Mouse (Mus musculus) cerebellum, adult 9-11 months (tissue): ENCODE measurements at regions not wholly inside any gene's neighbourhood (a gene's known extent, or its start where the extent isn't known, plus 50 kb on each side); places are given as distances from the start of the nearest gene placed in this dataset.

Experiments
- DNase-seq: peaks from one replicate; pipeline ENCODE4 v3.0.0; 2022

DNA sequence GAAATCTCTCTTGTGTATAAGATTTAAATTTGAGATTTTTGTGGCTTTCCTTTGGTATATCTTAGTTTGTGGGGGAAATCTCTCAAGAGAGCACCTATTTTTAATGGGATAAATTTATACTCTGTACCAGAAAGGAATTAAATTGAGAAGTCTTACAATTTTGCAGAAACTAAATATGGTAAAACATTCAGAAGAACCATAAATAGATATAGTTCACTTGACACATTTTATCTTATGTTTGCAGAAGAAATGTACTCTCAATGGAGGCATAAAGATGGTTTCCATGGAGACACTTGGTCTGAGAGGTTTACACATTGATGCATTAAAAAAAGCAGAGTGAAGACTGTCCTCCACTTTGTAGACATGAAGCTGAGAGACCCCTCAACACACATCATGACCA lies 86.9 kb downstream of the Ndufa10 start:
- no peak for DNase-seq

DNA sequence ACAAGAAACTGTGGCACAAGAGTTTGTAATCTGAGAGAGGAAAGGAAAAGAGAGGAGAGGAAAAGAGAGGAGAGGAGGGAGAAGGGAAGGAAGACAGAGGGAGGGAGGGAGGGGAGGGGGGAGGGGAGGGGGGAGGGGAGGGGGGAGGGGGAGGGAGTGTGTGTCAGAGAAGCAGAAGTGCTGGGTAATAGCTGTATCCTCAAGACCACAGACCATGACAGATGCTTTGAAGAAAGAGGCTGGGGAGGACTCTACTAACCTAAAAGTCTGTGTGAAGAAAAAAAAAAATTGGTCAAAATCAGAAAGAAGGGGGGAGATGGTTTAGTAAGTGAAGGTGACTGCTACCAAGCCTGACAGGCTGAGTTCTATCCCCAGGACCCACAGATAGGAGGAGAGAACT lies 88.7 kb downstream of the Ndufa10 start:
- no peak for DNase-seq

DNA sequence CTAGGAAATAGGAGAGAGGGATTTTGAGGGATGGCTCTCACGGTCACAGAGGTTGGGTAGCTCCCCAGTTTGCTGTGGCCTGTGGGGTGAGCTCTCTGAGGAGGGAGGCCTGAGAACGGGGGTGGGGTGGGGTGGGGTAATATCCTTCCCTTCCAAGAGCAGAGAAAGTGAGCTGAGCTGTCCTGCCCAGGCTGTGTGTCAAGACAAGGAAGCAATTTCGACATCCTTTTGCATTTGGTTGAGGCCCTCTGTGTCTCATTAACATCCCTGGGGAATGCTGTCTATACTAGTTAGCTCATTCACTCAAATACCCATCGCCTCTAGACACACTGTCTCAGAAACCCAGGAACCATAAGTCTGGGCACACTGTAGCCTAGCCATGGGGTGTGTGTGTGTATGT lies 89.9 kb downstream of the Ndufa10 start:
- no peak for DNase-seq

DNA sequence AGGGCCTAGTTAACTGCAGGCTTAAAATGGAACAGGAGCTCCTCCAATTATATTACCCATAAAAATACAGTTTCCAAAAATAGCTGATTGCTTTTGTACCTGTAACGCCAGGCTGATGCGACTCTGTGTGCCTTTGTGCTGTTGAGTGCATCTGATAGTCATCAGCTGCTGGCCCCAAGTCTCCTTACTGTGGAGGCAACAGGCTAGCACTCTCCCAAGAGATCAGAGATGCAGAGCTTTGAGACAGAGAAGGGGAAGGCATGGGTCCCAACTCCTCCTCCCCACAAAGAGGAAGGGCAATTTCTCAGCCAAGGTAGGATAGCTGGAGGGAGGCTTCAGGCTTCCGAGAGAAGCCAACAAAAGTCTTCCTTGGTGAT lies 94.2 kb downstream of the Ndufa10 start:
- no peak for DNase-seq

DNA sequence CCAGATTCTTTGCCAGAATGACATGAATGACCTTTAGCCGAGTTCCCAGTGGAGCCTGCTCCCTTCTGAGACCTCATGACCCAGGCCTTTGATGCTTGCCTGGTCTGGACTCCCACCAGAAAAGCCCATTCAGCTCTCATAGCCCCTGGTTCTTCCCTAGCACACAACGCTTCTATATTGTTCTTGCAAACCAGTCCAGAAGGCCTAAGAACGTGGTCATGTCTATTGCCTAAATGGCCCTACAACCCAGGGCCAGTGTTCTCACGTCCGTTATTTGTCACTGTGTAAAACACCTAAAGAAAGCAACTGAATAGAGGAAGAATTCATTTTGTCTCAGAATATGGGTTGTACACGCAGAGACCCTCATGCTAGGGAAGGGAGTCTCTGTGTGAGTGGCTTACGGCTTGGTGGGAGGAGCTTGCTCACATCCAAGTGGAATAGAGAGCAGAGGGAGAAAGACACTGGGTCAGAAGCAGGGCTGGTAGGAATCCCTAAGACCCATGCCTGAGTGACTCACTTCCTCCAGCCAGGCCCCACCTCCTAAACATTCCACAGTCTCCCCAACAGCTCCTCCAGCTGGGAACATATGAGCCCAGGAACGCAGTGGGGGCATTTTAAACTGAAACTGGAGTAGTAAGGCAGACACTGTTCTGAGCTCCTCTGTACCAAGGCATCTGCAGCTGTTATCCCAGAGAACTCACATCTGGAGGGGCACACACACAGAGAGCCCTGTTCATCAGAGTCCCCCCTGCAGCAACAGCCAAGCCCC lies 94.7 kb downstream of the Ndufa10 start:
- no peak for DNase-seq

DNA sequence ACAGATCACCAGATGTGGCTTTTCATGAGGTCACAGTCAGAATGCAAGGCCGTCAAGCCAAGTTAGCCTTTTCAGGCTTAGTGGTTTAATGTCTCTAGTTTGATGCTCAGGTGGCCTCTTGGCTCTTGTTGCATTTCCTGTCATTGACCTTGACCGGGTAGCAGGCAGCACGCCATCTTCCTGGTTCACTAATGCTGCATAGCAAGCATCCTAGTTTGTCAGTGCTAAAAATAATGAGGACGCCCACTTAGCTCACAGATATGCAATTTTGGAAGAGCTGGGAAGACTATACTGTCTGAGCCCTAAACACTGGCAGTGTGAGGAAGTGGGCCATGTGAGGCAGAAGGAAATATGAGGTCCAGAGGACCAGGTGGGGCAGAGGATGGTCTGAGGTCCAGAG lies 97.2 kb downstream of the Ndufa10 start:
- DNase-seq, result no peak

DNA sequence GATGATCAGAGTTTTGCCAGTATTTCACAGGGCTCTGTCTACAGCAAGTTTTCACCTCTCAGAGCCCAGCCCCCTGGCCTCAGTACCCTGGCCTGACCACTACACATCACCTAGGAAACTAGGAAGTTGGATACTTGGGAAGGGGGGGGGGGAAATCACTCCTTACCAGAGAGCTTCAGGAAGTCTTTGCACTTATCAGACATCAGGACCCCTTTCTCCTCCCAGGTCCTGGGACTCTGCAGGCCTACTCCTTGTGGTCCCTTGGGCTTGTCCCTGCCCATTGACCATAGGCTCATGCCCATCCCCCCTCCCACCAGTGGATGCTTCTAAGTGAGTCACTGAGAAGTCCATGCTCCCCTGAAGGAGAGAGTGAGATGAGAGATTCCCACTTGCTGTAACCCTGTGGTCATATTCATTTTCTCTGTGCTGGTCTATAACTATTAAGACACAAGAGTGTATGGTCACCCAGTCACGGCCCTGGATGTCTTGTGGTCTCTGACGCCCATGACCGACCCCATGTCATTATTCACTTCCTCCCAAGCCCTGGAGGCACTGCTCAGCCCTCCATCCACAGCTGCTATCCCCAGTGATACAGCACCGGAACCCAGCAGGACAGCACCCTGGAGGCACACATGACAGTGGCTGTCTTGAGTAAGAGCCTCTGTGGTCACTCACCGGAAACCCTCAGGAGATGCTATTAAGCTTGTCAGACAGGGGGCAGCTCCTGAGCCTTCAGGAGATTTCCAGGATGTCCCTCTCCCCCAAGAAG lies 101.3 kb downstream of the Ndufa10 start:
- DNase-seq, result no peak

DNA sequence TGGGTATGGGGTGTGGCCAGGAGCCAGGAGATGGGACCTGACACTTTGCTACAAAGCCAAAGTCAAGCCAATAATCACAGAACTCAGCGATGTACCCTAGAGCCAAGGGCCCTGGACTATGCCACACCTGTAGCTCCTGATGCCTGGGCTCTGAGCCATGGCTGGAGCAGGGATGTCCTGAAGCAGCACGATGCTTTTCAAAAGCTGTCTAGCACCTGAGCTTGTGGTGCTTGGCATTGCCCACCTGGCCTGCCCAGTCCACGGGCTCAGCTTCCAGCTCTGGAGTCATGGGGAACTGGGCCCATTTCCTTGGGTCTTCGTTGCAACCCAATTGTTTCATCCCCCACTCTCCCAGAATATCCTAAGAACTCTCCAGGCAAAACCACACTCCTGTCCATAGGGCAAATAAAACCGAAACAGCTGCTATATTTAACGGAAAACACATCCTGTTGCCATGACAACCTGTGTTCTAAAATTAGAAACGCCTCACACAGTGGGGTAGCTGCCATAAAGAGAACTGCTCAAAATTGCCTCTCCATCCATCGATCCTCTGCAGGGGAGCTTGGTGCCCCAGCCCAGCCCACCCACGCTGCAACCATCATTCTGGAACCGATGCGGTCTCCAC lies 102.2 kb downstream of the Ndufa10 start:
- no peak for DNase-seq

DNA sequence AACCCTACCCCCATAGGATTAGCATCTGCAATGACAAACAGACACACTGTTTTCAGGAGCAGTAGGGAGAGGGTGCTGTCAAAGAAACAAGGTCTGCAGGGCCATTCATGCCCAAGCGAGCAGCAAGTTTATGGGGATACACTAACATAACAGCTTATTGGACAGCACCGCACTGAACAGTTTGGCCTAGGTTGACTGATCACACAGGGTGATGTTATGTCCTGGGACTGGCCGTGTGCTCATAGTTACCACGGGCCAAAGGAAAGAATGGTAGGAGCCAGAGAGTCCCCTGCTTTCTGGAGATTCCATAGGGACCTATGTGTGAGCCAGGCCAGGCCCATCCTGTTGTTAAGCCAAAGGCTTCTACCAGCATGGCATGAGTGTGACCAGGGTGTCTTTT lies 102.8 kb downstream of the Ndufa10 start:
- no peak for DNase-seq

DNA sequence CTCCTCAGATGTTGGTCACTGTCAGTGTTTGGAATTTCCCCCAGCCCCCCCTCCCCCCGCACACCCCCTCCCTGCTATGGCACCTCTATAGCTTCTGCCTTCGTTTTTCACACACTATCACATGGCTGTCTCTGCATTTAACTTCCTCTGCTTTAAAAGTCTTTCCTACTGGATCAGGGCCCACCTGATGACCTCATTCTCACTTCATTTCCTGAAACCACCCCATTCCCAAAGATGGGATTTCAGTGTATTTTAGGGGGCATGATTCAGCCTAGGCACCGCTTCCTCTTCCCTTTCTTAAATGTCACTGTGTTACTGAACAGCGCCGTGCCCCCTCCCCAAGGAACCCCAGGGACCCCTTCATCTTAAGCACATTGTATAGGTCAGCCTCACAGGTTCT lies 103.7 kb downstream of the Ndufa10 start:
- no peak for DNase-seq

DNA sequence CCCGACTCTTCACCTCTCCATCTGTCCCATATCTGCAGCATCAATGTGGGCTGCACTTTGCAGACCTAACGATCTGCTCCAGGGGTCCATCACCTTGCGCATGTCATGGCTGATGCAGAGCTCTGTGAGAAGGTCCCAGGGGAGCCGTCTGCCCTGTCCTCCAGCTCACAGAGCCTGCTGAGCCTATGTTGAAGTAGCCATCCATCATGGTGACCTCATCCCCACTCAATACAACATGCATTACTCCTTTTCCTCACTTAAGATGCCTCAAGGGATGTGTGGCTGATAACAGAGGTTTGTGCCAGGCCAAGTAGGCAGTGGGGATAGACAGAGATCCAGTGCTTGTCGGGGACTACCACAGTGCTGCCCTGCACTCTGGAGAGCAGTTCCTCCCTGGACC lies 107.4 kb downstream of the Ndufa10 start:
- no peak for DNase-seq

DNA sequence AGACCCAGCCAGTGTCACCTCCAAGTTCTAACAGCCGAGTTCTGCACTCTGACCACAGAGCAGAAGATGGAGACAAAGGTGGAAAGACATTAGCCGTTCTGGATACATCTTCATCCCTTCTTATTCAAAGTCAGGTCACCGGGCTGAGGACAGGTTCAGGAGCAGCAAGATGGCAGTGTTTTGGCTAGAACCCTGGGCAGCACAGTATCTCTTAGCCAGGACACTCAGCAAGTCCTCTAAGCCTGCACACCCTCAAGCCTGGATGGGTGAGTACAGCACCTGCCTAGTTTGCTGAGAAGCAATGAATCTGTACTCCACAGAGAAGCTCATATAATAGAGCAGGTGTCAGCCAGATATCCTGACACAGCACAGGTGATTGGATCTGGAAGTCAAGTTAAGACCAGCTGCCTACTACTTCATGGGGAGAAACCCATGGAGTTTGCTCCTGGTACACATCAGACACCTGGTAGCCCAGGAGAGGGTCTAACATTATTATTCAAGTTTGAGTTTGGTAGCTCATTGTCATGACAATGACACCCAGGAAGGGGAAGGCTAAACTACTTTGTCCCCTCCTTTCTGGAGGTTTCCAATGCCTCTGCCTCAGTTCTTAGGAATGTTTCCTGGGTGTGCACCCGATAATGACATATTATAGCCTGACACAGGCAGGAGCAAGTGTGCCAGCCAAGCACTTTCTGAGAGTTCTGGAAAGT lies 108.1 kb downstream of the Ndufa10 start:
- no peak for DNase-seq

DNA sequence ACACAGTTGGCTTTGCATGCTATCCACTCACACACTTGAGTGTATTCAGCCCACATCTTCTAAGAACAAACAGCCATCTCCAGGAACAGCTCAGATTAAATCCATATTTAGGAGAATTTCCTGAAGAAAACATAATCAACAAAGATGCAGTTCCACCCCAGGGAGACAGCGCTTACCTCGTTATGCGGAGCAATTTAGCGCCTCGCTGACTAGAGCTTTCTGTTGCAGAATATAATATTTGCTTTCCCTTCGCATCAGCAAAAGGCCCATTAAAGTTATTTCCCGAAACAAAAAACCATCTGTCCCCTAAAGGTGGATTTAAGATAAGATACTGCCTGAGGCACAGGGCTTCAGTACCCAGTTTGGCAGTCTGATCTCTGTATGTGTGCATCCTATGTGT lies 112.0 kb downstream of the Ndufa10 start:
- no peak for DNase-seq

DNA sequence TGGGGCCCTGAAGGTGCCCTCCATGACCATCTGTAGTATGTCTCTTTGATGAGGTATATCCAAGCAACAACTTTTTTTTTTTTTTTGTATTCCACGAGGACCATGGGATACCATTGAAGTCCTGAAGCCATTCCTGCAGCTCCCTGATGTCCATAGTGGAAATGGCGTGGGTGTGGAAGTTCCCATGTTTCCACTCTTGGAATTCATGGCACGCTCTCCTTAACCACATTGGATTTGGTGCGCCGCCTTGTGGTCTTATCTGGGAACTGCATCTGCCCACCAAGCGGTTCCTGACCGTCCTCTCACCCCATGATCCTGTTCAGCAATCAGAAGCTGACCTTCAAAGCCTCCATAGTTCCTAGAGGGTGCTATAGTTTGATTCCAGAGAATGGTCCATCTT lies 113.4 kb downstream of the Ndufa10 start:
- peak; percentile 56 for DNase-seq

DNA sequence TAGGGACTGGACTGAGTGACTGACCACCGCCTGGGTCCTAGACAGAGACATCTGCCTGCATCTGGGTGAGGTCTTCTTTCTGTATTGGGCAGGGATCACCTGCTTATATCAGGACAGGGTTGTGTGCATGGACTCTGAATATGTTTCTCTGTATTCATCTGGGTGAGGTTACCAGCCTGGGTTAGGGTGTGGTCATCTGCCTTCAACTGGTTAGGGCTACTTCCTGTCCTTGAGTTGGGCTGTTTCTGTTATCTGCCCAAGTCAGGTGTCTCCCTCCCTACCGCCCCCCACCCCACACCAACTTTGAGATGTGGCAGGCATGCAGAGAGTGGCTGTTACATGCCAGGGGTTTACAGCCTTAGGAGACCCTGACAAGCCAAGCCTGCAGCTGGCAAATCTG lies 114.2 kb downstream of the Ndufa10 start:
- no peak for DNase-seq

DNA sequence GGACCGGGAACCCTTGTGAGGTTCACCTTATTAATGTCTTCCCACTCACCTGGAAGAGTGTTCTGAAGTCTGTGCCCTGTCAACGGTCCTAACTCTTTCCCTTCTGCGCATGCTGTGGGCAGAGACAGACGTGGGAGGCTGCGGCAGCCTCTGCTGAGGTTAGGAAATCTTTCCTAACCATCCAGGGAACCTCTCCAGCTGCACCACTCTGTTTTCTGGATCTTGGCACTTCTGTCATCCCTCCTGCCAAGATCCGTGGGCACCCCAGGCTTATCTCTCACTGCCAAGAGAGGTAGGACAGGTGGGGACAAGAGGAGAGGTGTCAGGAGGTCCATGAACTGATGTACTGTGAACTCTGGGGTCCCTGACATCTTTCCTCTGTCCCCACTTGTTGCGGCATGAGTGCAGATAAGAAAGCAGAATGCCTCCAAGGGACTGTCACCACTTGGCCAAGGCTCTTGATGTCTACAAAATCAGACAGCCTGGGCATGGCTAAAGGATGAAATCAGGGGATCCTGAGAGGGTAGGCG lies 114.8 kb downstream of the Ndufa10 start:
- no peak for DNase-seq

DNA sequence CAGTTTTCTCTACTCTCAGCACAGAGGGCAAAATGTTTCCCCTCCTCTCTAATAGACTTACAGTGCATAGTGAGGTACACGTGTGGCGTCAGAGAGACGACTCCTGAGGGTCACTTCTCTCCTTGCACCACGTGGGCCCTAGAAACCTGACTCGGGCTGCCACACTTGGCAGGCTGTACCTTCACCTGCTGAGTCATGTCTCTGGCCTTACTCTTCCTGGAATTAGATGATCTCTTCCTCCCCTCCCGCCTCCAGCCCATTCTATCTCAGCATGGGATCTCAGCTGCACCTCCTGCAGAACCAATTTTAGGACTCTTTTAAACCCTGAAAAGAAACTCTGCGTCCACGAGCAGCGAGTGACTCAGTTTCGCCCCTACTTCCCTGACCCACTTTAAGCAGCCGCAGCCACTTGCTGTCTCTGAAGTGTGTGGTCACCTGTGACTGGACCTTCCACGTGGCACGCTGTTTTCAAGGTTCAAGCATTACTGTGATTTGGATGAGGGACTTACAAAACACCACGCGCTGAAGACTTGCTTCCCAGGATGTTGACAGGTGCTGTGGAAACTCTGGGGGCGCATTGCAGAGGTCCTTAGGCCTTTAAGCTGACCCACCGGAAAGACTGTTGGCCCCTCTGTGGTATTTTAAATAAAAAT lies 125.2 kb downstream of the Ndufa10 start:
- no peak for DNase-seq

DNA sequence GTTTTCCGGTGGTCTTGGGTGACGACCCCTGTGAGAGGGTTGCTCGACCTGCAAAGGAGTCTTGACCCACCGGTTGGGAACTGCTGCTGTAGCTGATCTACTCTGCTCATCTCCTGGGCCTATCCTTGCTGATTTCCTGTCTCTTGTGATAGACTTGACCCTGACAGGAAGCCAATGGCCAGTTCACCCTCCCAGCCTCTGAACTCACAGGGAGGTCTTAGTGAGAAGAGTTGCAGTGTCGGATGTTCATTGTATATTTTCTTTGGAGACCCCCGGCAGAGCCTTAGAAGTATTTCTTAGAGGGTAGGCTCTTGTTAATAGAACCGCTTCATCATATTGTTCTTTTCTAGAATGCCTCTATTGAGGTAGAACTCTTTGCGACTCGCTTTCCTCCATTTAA lies 126.0 kb downstream of the Ndufa10 start:
- DNase-seq, result no peak

DNA sequence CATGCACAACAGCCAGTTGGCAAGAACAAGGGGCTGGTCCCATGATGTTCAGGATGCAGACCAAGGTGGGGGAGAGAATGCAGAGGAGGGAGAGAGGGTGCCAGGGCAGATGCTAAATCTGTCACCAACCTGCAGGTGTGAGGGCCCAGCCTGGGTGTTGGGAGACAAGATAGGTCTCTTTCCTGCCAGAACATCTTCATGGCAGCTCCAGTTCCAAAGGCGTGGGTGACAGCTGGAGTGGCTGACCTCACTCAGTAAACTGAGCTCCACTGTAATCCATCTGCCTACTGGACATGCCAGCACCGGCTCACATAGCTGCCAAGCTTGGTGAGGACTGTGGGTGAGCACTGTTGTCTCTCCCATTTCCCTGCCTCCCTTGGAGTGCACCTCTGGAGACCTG lies 129.9 kb downstream of the Ndufa10 start:
- DNase-seq, result no peak

DNA sequence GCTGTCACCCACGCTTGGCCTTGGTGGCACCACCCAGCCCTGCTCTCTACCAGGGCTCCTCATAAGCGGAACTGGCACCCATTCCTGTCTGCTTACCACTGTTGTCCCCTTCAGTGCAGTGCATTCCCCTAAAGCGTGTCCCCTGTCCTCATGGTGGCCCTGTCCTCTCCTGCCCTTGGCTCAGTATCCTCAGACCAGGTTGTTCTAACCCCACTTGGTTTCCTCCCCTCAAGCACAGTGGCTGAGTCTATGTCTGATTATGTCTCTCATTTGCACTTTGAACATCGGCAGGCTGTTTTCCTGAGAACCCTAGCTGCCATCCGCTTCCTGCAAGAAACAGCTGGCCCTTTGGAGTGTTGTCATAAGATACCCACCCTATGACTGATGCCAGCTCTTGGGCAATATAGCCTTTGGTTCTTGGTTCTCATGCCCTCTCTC lies 130.5 kb downstream of the Ndufa10 start:
- no peak for DNase-seq

DNA sequence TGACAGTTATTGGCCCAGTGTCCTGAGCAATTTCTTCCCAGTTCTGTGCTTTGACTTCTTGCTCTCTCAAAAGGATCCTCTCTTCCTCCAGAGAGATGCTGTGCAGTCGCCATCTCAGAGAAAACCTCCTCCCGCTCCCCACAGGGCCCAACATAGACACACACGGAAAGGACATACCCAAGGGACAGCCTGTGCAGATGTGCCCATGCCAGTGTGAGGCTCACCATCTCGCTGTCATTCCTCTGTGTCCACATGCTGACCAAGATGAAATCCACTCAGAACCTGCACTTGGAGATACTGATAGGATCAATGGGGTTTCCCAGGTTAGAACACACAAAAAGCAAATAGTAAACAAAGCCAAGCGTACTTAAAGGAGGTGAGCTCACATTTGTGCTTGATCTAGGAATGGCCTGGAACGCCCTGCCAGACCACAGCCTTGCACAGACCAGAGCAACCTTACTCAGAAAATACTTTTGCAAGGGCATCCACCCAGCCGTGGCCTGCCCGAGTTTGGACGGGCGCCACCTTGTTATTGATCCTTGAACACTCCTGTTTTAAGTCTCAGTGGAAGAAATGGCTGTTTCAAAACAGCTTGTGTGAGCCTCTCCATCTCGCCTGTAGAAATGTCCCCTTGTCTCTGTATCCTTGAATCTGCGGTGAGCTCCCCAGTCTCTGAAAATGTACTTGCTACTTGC lies 131.7 kb downstream of the Ndufa10 start:
- DNase-seq, result no peak

DNA sequence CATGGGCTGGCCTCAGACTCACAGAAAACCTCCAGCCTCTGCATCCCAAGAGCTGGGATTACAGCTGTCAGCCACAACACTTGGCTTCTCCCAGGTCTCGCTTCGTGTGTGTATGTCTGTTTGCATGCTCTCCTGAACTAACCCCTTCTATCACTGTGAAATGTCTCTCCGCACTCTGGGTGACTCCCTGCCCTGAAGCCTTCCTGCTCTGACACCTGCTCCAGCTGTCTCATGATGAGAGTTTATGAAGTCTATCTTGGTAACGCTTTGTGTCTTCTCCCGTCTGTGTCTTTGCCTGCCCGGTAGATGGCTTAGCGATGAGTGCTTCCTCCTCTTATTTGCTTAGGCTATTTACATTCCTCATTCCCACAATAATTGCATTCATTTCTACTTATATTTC lies 133.0 kb downstream of the Ndufa10 start:
- no peak for DNase-seq
